In the genomic region with DNA sequence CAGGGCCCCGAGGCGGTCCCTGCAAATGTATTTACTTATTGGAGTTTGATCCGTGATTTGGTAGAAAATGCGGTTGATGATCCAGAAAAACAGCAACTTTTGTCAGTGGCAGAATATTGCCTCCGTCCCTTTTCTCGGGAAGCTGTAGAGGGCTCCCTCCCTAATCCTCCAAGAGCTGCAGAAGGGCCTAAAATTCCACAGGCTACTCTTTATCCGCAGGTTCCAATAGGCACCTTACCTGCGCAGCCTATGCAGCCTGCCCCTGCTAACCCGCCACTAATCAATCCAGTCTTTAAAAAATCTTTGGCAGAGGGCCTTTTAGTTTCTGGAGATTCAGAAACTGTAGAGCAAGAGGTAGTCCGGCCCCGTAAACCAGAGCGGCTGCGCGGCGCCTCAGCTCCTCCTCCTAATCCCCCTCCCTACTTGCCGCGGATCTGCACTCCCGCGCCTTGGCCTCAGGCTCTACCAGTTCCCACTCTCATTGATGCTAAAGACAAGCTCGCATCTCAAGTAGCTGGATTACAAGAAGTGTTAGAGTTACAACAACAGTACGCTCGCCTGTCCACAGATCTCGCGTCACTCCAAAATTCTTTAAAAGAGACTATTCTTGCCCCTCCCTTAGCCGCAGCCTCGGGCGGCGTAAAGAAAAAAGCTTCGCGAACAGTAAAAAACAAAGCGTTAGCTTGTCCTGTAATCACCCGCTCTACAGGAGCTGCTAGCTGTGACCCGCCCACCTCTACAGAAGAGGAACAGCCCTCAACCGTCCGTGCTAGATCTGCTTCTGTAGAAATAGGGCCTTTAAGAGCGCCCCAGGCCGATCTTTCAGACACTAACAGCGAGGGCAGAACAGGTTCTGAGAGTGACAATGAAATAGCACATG, we compare ENCODE assay signal across 8 mouse cellular contexts. TPM values are rescaled to one million over a fixed set of nuclear protein-coding genes. Genes with fewer than 3 reads are reported as not detected.
DNase-seq lines count a peak whose midpoint lies in the region; ATAC-seq and TF ChIP-seq lines count a peak whose summit lies in the region.

No protein-coding gene starts in this region.

- TF ChIP-seq POLR2A in myocyte (IDR thresholded peaks at IDR 0.05; ENCODE audit: insufficient read length, low read depth), result no peak

- H3K27me3 ChIP-seq in heart, embryonic 11.5 days (ENCODE audit: control insufficient read depth, insufficient read depth, low read length), result 0 out of 2 replicates have a peak, but pooled peaks cover 5% of the 10 kb centered on the region
- H3K27me3 ChIP-seq in kidney, embryonic 14.5 days (ENCODE audit: control insufficient read depth, insufficient read depth, low read length), result no peaks in the 10 kb centered on the region
- peaks cover 36% of the 10 kb centered on the region for H3K27me3 ChIP-seq in liver, embryonic 12.5 days (replicated peaks)
- no peaks in the 10 kb centered on the region for H3K27me3 ChIP-seq in myocyte (ENCODE audit: control insufficient read depth, insufficient read depth, insufficient read length)
- no peaks in the 10 kb centered on the region for H3K27me3 ChIP-seq in splenic B cell, adult 2 months (ENCODE audit: control insufficient read depth, insufficient read depth, low read length, poor library complexity, severe bottlenecking)

- peak overlapping the region; percentile 68 for H3K9ac ChIP-seq in heart, embryonic 11.5 days (ENCODE audit: low read depth, low read length)
- H3K9ac ChIP-seq in kidney, embryonic 14.5 days (ENCODE audit: low read depth, low read length), result peak overlapping the region; percentile 51
- peak overlapping the region; percentile 34 for H3K9ac ChIP-seq in liver, embryonic 12.5 days

- H3K36me3 ChIP-seq in heart, embryonic 11.5 days (ENCODE audit: control insufficient read depth, insufficient read depth, low read length), result no peaks in the 10 kb centered on the region
- no peaks in the 10 kb centered on the region for H3K36me3 ChIP-seq in kidney, embryonic 14.5 days (ENCODE audit: control insufficient read depth, insufficient read depth, low read length)
- H3K36me3 ChIP-seq in liver, embryonic 12.5 days, result no peaks in the 10 kb centered on the region
- H3K36me3 ChIP-seq in myocyte (ENCODE audit: control insufficient read depth, insufficient read depth), result no peaks in the 10 kb centered on the region
- no peaks in the 10 kb centered on the region for H3K36me3 ChIP-seq in splenic B cell, adult 2 months (ENCODE audit: control insufficient read depth, insufficient read depth, low read length, poor library complexity, severe bottlenecking)

- peak overlapping the region; percentile 71 for H3K4me2 ChIP-seq in heart, embryonic 11.5 days
- H3K4me2 ChIP-seq in kidney, embryonic 14.5 days (replicated peaks; ENCODE audit: low read depth, low read length), result peak overlapping the region; percentile 73
- H3K4me2 ChIP-seq in liver, embryonic 12.5 days, result peak overlapping the region; percentile 90
- H3K4me2 ChIP-seq in myocyte (ENCODE audit: low read depth), result peak overlapping the region; percentile 56

- peak overlapping the region; percentile 2 for H3K27ac ChIP-seq in heart, embryonic 11.5 days (ENCODE audit: low read depth, low read length)
- peak overlapping the region; percentile 70 for H3K27ac ChIP-seq in kidney, embryonic 14.5 days (ENCODE audit: low read depth, low read length)
- peak overlapping the region; percentile 39 for H3K27ac ChIP-seq in liver, embryonic 12.5 days

- peak; percentile 44 for DNase-seq in 3T3-L1 (ENCODE audit: low read depth, low spot score)
- DNase-seq in brain, adult 2 months (ENCODE audit: low read depth, low spot score), result peak; percentile 79
- peak; percentile 79 for DNase-seq in splenic B cell, adult 2 months (ENCODE audit: low read depth, low spot score)

- no peaks in the 10 kb centered on the region for H3K79me2 ChIP-seq in myocyte (ENCODE audit: control insufficient read depth, insufficient read depth)

- peak overlapping the region; percentile 54 for H3K4me3 ChIP-seq in heart, embryonic 11.5 days (ENCODE audit: low read depth, low read length)
- H3K4me3 ChIP-seq in kidney, embryonic 14.5 days (ENCODE audit: low read length), result peak overlapping the region; percentile 38
- H3K4me3 ChIP-seq in liver, embryonic 12.5 days, result peak overlapping the region; percentile 58
- H3K4me3 ChIP-seq in myocyte, result no peak overlapping the region

- no peaks in the 10 kb centered on the region for H3K4me1 ChIP-seq in heart, embryonic 11.5 days (ENCODE audit: control insufficient read depth, insufficient read depth, low read length)
- no peaks in the 10 kb centered on the region for H3K4me1 ChIP-seq in kidney, embryonic 14.5 days (ENCODE audit: control insufficient read depth, insufficient read depth, low read length)
- peaks cover 17% of the 10 kb centered on the region for H3K4me1 ChIP-seq in liver, embryonic 12.5 days

- peak; percentile 83 for ATAC-seq in erythroblast, adult 5-6 weeks (replicated peaks; ENCODE audit: low FRiP score, poor library complexity, severe bottlenecking)
- ATAC-seq in heart, embryonic 11.5 days (replicated peaks; ENCODE audit: insufficient number of reproducible peaks, low FRiP score, low TSS enrichment), result peak; percentile 76
- peak; percentile 96 for ATAC-seq in kidney, embryonic 14.5 days (ENCODE audit: low FRiP score, low TSS enrichment)
- peak; percentile 91 for ATAC-seq in liver, embryonic 12.5 days

- H3K9me3 ChIP-seq in heart, embryonic 11.5 days (replicated peaks; ENCODE audit: control insufficient read depth, low read length), result no peaks in the 10 kb centered on the region
- H3K9me3 ChIP-seq in kidney, embryonic 14.5 days (ENCODE audit: control insufficient read depth, low read length), result no peaks in the 10 kb centered on the region
- no peaks in the 10 kb centered on the region for H3K9me3 ChIP-seq in liver, embryonic 12.5 days (replicated peaks)

- no peak overlapping the region for H3ac ChIP-seq in myocyte (ENCODE audit: control insufficient read depth, insufficient read length)

- WGBS in heart, embryonic 11.5 days (ENCODE audit: insufficient replicate concordance), result under 1% methylated on average over 38 of the region's 38 CpGs
- WGBS in kidney, embryonic 14.5 days, result under 1% methylated on average over 38 of the region's 38 CpGs
- WGBS in liver, embryonic 12.5 days (ENCODE audit: insufficient replicate concordance), result under 1% methylated on average over 38 of the region's 38 CpGs

TF ChIP-seq in myocyte, 11 proteins besides CTCF, POLR2A, EP300 and RAD21:
- TF ChIP-seq CEBPB (IDR thresholded peaks at IDR 0.05; ENCODE audit: insufficient read depth, poor library complexity, severe bottlenecking), result no peak
- no peak for TF ChIP-seq POLR2AphosphoS2 (IDR thresholded peaks at IDR 0.05; ENCODE audit: insufficient read length, low read depth)
- TF ChIP-seq USF1 (IDR thresholded peaks at IDR 0.05; ENCODE audit: low read depth), result no peak
- no peak for TF ChIP-seq E2F4 (IDR thresholded peaks at IDR 0.05; ENCODE audit: insufficient read depth)
- TF ChIP-seq SRF (IDR thresholded peaks at IDR 0.05; ENCODE audit: control insufficient read depth, insufficient read length, low read depth), result no peak
- TF ChIP-seq TCF12 (IDR thresholded peaks at IDR 0.05; ENCODE audit: insufficient read depth, poor library complexity, severe bottlenecking), result no peak
- TF ChIP-seq REST (IDR thresholded peaks at IDR 0.05; ENCODE audit: insufficient read depth, insufficient read length), result no peak
TF ChIP-seq in myocyte: peak in this region for 0.

RNA-seq across cellular contexts. Expression of a gene that starts 0.9 kb away (rescaled TPM):
- not detected in 2 replicates for total RNA-seq in erythroblast, adult 5-6 weeks (2015; ENCODE audit: low replicate concordance)
- 0.14 TPM in 1 of 2 replicates, not detected in the other for total RNA-seq in erythroblast, adult 5-6 weeks (2017; ENCODE audit: low replicate concordance)
- 2.1 and 2.2 TPM in 2 replicates for polyA plus RNA-seq in heart, embryonic 11.5 days (2014; fragmentation: Nextera tagmentation; extraction: Ambion mirVana)
- polyA plus RNA-seq in kidney, embryonic 14.5 days (2014; fragmentation: Nextera tagmentation; extraction: Ambion mirVana), result 1.3 and 1.9 TPM in 2 replicates
- 0.53 and 0.62 TPM in 2 replicates for polyA plus RNA-seq in liver, embryonic 12.5 days (2016; fragmentation: Nextera tagmentation; extraction: Ambion mirVana)
- polyA plus RNA-seq in myocyte (2012; fragmentation: generic; extraction: Trizol), result not detected

RNA-seq across cellular contexts. Expression of a gene that starts 55.3 kb away (rescaled TPM):
- 19.2 and 24.2 TPM in 2 replicates for total RNA-seq in erythroblast, adult 5-6 weeks (2015; ENCODE audit: low replicate concordance)
- 10.6 and 10.9 TPM in 2 replicates for total RNA-seq in erythroblast, adult 5-6 weeks (2017; ENCODE audit: low replicate concordance)
- 59.0 and 59.8 TPM in 2 replicates for polyA plus RNA-seq in heart, embryonic 11.5 days (2014; fragmentation: Nextera tagmentation; extraction: Ambion mirVana)
- 76.9 and 99.8 TPM in 2 replicates for polyA plus RNA-seq in kidney, embryonic 14.5 days (2014; fragmentation: Nextera tagmentation; extraction: Ambion mirVana)
- 65.4 and 67.1 TPM in 2 replicates for polyA plus RNA-seq in liver, embryonic 12.5 days (2016; fragmentation: Nextera tagmentation; extraction: Ambion mirVana)
- polyA plus RNA-seq in myocyte (2012; fragmentation: generic; extraction: Trizol), result 39.7 TPM

Comparison
In these comparisons a context has a peak if more than half of its experiments do, and no peak if none do; other contexts are left out.
1. H3K27ac ChIP-seq: peak in every context shown above with its lines; median percentile 70 in kidney, embryonic 14.5 days; 39 in liver, embryonic 12.5 days; 2 in heart, embryonic 11.5 days.